Mouse (Mus musculus) kidney, embryonic 14.5 days (tissue): ENCODE measurements around the gene Aox2. TPM values are rescaled to one million over a fixed set of nuclear protein-coding genes. Genes with fewer than 3 reads are reported as not detected.

Source experiments
- ATAC-seq: fragments of 200-750 bp; cut with Nextera tagmentation; 2 replicates; pipeline ENCODE4 v1.8.0; 2017; ENCODE audit warnings: moderate number of reproducible peaks, mild to moderate bottlenecking, moderate TSS enrichment, moderate library complexity; ENCODE audit not compliant: low FRiP score, low TSS enrichment
- H3K27ac ChIP-seq: fragments of 300-500 bp; sonication (generic); 2 replicates; pipeline ENCODE4 v1.5.1; 2014; ENCODE audit warnings: low read depth, mild to moderate bottlenecking, low read length, moderate library complexity, mixed read lengths
- H3K27me3 ChIP-seq: fragments of 300-500 bp; sonication (generic); 2 replicates; pipeline ENCODE4 v1.6.1; 2014; ENCODE audit warnings: mild to moderate bottlenecking, low read length; ENCODE audit not compliant: control insufficient read depth, insufficient read depth
- H3K36me3 ChIP-seq: fragments of 300-500 bp; sonication (generic); 2 replicates; pipeline ENCODE4 v1.6.1; 2014; ENCODE audit warnings: low read length, mixed read lengths; ENCODE audit not compliant: control insufficient read depth, insufficient read depth
- H3K4me1 ChIP-seq: fragments of 300-500 bp; sonication (generic); 2 replicates; pipeline ENCODE4 v1.6.1; 2014; ENCODE audit warnings: low read length, mixed read lengths; ENCODE audit not compliant: control insufficient read depth, insufficient read depth
- H3K4me2 ChIP-seq: fragments of 300-500 bp; sonication (generic); replicated peaks from 2 replicates; pipeline ENCODE4 v1.6.1; 2014; ENCODE audit warnings: low read depth, mild to moderate bottlenecking, low read length
- H3K4me3 ChIP-seq: fragments of 300-500 bp; sonication (generic); 2 replicates; pipeline ENCODE4 v1.5.1; 2014; ENCODE audit warnings: mild to moderate bottlenecking, low read length
- H3K9ac ChIP-seq: fragments of 300-500 bp; sonication (generic); 2 replicates; pipeline ENCODE4 v1.6.1; 2014; ENCODE audit warnings: low read depth, mild to moderate bottlenecking, low read length, moderate library complexity
- H3K9me3 ChIP-seq: fragments of 300-500 bp; sonication (generic); 2 replicates; pipeline ENCODE4 v1.6.1; 2016; ENCODE audit warnings: low read length; ENCODE audit not compliant: control insufficient read depth
- WGBS: fragments of 180-500 bp; shearing (Covaris S2); extraction: QIAGEN DNeasy Blood & Tissue Kit; methylation state at CpG from one replicate; pipeline ENCODE4 v1.1.7; 2014; 5-methylcytosine and 5-hydroxymethylcytosine counted together
- polyA plus RNA-seq: library from polyadenylated mRNA; unstranded; fragments of >200 nt; fragmentation: Nextera tagmentation; extraction: Ambion mirVana; gene quantifications from 2 replicates; pipeline ENCODE4 v1.2.1, GENCODE M21; 2014

Gene Aox2
- polyA plus RNA-seq, 1 experiment from 2014 or later: 0.12 TPM

DNA sequence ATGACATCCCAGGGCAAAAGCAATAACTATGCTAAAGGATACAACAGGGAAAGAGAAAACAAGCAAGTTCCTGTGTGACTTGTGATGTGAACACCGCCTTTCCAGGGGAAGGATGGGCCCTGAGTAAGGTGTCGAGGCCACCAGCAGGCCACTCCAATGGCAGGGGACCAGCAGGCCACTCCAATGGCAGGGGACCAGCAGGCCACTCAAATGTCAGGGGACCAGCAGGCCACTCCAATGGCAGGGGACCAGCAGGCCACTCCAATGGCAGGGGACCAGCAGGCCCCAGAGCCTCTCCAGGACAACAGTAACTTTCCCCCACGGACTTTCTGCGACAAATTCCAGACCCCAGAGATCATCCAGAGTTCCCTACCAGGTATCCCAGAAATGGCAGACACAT, 2.3 kb downstream of the Aox2 start:
- no peak overlapping the region for H3K4me3 ChIP-seq
- H3K9ac ChIP-seq: no peak overlapping the region
- WGBS: 83% methylated on average over 4 of the region's 4 CpGs
- H3K4me1 ChIP-seq: 0 out of 2 replicates have a peak, but pooled peaks cover 2% of the 10 kb centered on the region
- H3K4me2 ChIP-seq: no peak overlapping the region
- no peaks in the 10 kb centered on the region for H3K9me3 ChIP-seq
- no peak for ATAC-seq
- no peaks in the 10 kb centered on the region for H3K27me3 ChIP-seq
- H3K36me3 ChIP-seq: no peaks in the 10 kb centered on the region
- no peak overlapping the region for H3K27ac ChIP-seq

DNA sequence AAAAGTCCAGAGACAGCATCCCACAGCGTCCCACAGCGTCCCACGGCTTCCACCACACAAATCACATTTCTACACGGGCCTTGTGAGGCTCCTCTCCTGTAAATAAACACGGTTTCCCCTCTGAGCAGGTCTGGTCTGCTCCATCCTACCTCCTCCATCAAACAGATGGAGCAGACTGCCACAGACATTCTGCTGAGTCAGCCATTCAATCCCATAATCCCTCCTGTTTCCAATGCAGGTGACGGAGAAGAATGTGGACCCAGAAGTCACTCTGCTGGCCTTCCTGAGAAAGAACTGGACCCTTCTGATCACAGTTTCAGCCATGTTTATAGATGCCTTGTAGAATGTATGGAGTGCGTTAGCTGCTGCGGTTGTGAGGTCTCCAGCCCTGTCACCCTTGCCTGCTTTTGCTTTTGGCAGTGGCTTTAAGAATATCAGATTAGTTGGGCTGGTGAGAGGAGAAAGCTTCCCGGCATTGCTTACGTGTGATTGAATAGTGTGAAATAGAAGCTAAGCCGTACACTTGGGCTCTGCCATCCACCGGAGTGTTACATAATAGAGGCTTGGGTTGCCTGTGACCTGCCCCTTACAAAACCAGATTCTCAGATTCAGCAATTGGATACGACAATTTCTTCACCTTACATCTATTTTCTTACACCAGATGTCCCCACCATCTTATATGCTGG, 3.0 kb downstream of the Aox2 start:
- 0 out of 2 replicates have a peak, but pooled peaks cover 2% of the 10 kb centered on the region for H3K4me1 ChIP-seq
- no peak overlapping the region for H3K4me2 ChIP-seq
- WGBS: 73% methylated on average over 13 of the region's 13 CpGs
- H3K36me3 ChIP-seq: no peaks in the 10 kb centered on the region
- H3K9me3 ChIP-seq: no peaks in the 10 kb centered on the region
- no peak overlapping the region for H3K27ac ChIP-seq
- H3K27me3 ChIP-seq: no peaks in the 10 kb centered on the region
- H3K4me3 ChIP-seq: no peak overlapping the region
- no peak for ATAC-seq
- no peak overlapping the region for H3K9ac ChIP-seq

DNA sequence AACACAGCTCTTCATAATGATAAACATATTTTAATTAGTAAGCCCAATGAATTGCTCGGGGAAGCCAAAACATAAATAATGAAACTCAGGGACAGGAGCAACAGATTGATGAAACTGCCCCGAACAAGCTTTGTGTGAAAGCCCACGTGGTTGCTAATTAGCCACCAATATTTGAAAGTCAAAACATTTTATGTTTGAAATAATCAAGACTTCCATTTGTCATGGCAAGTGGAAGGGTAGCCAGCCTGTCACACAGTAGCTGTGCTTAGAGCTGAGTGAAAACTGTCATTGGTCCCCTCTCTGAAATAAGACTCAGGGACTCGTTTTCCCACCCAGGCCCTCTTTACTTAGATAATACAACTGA, 3.5 kb downstream of the Aox2 start:
- 81% methylated on average over 4 of the region's 4 CpGs for WGBS
- no peak overlapping the region for H3K9ac ChIP-seq
- no peaks in the 10 kb centered on the region for H3K27me3 ChIP-seq
- H3K4me1 ChIP-seq: 0 out of 2 replicates have a peak, but pooled peaks cover 2% of the 10 kb centered on the region
- no peak overlapping the region for H3K27ac ChIP-seq
- H3K4me2 ChIP-seq: no peak overlapping the region
- no peak for ATAC-seq
- no peak overlapping the region for H3K4me3 ChIP-seq
- H3K36me3 ChIP-seq: no peaks in the 10 kb centered on the region
- H3K9me3 ChIP-seq: no peaks in the 10 kb centered on the region

DNA sequence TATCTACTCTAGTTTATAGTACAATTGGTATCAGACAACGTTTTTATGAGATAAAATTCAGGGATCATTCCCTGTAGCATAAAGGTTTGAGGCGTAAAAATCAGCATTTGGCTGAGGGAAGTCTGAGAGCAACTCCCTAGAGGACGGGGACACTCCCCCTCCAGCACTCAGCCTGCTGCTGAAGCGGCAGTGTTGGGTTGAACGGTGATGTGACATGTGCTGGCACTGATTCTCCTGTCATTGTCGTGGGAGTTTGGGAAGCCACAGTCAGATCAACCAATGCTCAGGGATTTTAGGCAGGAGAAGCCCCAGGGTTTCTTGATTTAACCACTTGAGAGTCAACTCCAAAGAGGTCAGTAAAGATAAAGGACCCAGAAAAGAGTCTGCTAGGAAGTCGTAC, 6.4 kb downstream of the Aox2 start:
- Histone ChIP-seq H3K27ac (no peak overlapping the region), H3K9ac (no peak overlapping the region), H3K27me3 (no peaks in the 10 kb centered on the region), H3K4me2 (no peak overlapping the region), H3K4me3 (no peak overlapping the region), H3K9me3 (no peaks in the 10 kb centered on the region), H3K36me3 (no peaks in the 10 kb centered on the region), H3K4me1 (no peaks in the 10 kb centered on the region)
- no peak for ATAC-seq
- WGBS: 41% methylated on average over 7 of the region's 7 CpGs

DNA sequence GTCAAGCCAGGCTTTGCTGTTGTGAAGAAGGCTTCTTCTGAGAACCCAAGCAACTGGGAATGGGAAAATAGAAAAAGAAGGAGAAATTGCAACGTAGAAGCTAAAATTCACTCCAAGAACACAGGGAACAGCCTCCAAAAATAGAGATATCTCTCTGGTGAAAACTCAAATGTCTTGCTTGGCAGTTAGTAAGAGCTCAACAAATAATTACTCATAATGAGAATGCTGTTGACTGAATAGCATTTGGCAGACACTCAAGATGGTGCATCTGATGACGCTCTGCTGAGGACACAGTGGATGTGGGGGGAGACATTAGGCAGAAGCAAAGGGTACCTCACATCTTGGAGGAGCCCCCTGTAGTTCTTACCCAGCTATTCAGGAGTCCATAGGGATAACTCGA, 10.0 kb downstream of the Aox2 start:
- H3K36me3 ChIP-seq: no peaks in the 10 kb centered on the region
- H3K4me3 ChIP-seq: no peak overlapping the region
- ATAC-seq: no peak

DNA sequence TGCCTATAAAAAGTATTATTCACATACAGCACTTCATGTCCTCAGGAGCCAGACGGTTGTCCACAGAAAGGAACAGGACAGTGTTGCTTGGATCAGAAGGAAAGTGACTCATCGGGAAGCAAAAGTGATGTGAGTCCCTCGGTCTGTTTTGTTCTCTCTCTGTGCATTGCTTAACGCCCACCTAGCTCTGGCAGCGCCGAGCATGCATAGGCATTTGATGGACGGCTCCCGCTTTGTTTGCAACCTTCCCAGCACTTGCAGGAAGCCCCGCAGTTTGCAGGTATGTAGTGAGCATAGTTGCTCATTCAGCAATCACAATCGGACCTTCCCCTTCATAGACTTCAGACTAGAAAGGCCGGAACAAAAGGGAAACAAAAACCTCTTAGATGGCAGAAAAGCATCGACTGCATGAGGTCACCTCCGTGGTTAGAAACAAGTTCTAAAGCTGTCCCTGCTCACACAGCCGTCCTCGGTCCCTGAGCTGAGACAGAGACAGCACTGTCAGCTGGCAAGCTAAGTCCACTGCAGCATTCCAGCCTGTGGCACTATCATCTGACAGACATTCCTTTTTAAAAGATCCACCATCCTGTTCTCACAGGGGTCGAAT, 11.8 kb downstream of the Aox2 start:
- no peaks in the 10 kb centered on the region for H3K36me3 ChIP-seq
- H3K4me3 ChIP-seq: no peak overlapping the region
- H3K4me2 ChIP-seq: no peak overlapping the region
- ATAC-seq: no peak
- 72% methylated on average over 16 of the region's 16 CpGs for WGBS
- H3K9ac ChIP-seq: no peak overlapping the region
- no peaks in the 10 kb centered on the region for H3K27me3 ChIP-seq
- no peaks in the 10 kb centered on the region for H3K4me1 ChIP-seq
- no peaks in the 10 kb centered on the region for H3K9me3 ChIP-seq
- no peak overlapping the region for H3K27ac ChIP-seq

More for the DNA sequence above, 10.0 kb downstream of the Aox2 start:
- Histone ChIP-seq H3K27ac (no peak overlapping the region), H3K4me2 (no peak overlapping the region), H3K9me3 (no peaks in the 10 kb centered on the region), H3K9ac (no peak overlapping the region), H3K27me3 (no peaks in the 10 kb centered on the region), H3K4me1 (no peaks in the 10 kb centered on the region)
- WGBS: 81% methylated on average over 3 of the region's 3 CpGs

DNA sequence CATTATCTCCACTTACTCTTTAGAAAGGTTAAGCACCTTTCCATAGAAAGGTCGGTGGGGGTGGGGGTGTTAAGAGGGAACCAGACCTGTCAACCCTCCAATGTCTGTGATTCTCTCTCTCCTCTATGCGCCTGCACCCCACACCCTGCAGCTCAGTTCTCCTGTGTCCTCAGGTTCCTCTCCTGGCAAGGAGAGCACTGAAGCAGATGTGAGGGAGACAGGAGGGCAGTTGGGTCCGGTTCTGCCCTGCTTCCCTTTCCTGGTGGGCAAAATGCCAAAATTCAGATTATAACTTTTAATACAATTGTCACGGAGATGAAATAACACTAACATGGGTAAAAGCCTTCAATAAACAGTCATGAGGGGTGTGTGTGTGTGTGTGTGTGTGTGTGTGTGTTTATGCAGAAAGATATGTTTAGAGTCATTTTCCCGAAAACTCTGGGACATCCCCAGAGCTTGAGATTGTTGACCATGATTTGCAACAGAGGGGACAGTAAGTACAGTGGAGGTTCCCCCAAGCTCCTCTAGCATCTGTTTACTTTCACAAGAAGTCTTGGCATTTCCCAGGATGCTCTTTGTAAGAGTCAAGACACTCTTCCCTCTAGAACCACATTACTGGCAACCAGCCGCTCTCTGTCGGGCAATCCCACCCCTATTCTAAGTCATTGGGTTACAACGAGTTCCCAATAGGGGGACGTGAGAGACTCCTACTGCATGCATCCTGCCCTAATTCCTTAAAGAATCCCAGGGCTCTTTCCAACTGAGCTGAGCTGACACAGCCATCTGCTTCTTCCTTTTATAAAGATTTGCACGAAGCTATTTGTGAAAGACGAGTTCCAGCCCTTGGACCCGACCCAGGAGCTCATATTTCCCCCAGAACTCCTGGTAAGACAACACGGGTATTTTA, 13.5 kb downstream of the Aox2 start:
- H3K4me2 ChIP-seq: no peak overlapping the region
- WGBS: 42% methylated on average over 13 of the region's 13 CpGs

DNA sequence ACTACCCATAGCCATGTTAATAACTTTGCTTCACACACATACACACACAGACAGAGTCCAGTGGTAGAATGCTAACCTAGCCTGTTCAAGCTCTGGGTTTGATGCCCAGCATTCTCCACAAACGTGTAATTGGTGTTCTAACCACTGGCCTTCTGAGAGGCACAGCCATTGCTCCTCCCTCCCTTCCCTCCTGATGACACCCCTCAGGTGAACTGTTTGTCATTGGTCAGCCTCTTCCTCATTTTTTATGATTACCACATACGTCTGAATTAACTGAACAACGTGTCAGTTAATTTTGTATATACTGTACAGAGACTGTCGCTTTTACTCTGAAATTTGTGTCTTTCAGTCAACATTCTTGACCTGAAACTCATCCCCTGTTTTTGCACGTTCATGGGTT, 16.6 kb downstream of the Aox2 start:
- no peak overlapping the region for H3K4me2 ChIP-seq
- no peaks in the 10 kb centered on the region for H3K36me3 ChIP-seq
- H3K27ac ChIP-seq: no peak overlapping the region
- no peaks in the 10 kb centered on the region for H3K9me3 ChIP-seq
- ATAC-seq: no peak
- no peak overlapping the region for H3K9ac ChIP-seq
- H3K4me3 ChIP-seq: no peak overlapping the region
- H3K4me1 ChIP-seq: no peaks in the 10 kb centered on the region
- WGBS: 80% methylated on average over 5 of the region's 5 CpGs
- H3K27me3 ChIP-seq: no peaks in the 10 kb centered on the region

More for the DNA sequence above, 13.5 kb downstream of the Aox2 start:
- no peaks in the 10 kb centered on the region for H3K9me3 ChIP-seq
- no peak overlapping the region for H3K4me3 ChIP-seq
- no peaks in the 10 kb centered on the region for H3K4me1 ChIP-seq
- H3K27me3 ChIP-seq: no peaks in the 10 kb centered on the region
- no peak for ATAC-seq
- H3K36me3 ChIP-seq: no peaks in the 10 kb centered on the region
- no peak overlapping the region for H3K9ac ChIP-seq
- H3K27ac ChIP-seq: no peak overlapping the region

DNA sequence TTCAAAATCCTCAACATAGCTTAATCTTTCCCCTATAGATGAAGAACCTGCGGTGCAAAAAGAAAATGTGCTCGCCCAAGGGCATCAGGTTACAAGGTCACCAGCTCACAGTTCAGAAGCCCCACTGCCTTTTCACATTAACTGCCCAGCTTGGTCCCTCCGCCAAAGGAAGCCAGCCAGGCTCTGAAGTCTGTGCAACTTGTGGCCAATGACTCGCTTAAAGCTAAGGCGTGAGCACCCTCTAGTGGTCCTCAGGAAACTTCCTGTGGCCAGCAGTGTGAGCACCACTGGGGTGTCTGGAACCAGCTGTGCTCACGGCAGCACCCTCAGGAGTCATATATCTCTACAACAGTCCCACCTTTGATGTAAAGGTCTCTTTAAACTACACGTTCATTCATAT, 18.2 kb downstream of the Aox2 start:
- H3K27me3 ChIP-seq: no peaks in the 10 kb centered on the region
- WGBS: 3% methylated on average over 7 of the region's 7 CpGs
- H3K36me3 ChIP-seq: no peaks in the 10 kb centered on the region
- no peak overlapping the region for H3K9ac ChIP-seq
- no peak overlapping the region for H3K27ac ChIP-seq
- H3K4me2 ChIP-seq: no peak overlapping the region
- H3K4me3 ChIP-seq: no peak overlapping the region
- H3K4me1 ChIP-seq: no peaks in the 10 kb centered on the region
- H3K9me3 ChIP-seq: no peaks in the 10 kb centered on the region
- ATAC-seq: peak; percentile 83
